Mouse (Mus musculus) G1E (cell line): ENCODE measurements around the gene Atg2b.

Experiments
- CTCF ChIP-seq: IDR thresholded peaks from 2 replicates; pipeline ENCODE4 v1.5.1; 2012; ENCODE audit warnings: low read depth, low read length, inconsistent platforms, mixed read lengths
- GATA1 ChIP-seq: IDR thresholded peaks from 2 replicates; pipeline ENCODE4 v1.6.1; 2012; ENCODE audit warnings: borderline replicate concordance, low read length, inconsistent platforms, mixed read lengths
- TAL1 ChIP-seq: conservative IDR thresholded peaks from 2 replicates; pipeline ENCODE4 v1.6.1; 2012; ENCODE audit warnings: low read depth, low read length, inconsistent platforms, mixed read lengths

GRCm38 (mm10) chr12:105613559-105613958, 71.5 kb downstream of the Atg2b start:
- no peak for TF ChIP-seq CTCF
- no peak for TF ChIP-seq GATA1
- no peak for TF ChIP-seq TAL1
